Mouse (Mus musculus): ENCODE data around the gene Rbfox1.

Gene Rbfox1

DNA sequence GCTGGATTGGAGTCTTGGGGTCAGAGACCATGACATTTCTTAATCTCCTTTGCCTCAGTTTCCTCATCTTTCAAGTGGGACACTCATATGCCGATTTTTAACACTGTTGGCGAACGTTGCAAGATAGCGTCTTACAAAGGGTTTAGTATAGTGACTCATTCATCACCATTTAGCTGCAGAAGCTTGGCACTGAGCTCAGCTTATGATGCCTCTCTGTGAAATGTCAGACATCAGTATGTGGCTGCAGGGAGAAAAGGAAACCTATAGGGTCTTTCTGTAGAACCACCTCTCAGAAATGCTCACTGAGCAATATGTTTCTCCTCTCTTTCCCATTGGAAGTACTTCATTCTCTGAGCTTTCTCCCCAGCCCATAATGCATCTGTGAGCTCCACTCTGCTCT lies 356.2 kb downstream of the Rbfox1 start:
- no peak for DNase-seq

DNA sequence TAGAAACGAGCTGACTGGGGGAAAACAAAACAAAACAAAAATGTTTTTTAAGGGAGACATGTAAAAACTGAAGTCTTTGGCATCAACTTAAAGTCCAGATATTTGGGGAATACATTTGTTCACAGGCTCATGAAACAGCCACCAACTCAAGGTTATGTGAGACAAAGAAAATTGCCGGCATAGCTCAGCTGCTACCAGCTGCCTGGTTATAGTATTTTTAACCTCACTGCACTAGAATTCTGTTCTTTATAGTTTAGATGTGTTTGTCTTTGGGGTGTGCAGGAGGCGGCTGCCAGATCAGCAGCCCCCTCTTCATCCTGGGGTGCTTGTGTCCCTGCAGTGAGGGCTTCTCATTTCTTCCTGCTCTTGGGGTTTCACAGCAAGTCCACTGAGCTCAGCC lies 357.3 kb downstream of the Rbfox1 start:
- no peak for DNase-seq

- no peak for DNase-seq
Measured at GRCm38 (mm10) chr16:6247569-6247968, 362.4 kb downstream of the Rbfox1 start.

DNA sequence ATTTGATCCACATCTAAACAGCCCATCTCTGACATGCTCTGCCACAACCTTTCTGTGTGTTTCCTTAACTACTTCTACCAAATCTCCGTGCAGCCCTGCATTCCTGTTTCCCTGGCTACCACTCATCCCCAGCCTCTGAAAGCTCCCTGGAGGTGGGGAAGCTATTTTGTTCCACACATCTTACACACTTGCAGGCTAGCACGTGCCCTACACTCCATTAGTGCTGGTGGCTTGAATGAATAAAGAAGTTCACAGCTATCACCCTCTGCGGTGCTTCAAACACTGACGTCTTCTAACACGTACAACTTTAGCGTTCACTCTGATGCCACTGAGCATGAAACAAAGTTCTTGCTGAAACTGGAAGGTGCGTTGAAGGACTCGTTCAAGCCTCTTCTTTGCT lies 379.4 kb downstream of the Rbfox1 start:
- no peak for DNase-seq

- DNase-seq = peak; percentile 3
Measured at GRCm38 (mm10) chr16:6265610-6266009, 380.5 kb downstream of the Rbfox1 start.

- no peak for DNase-seq
Measured at GRCm38 (mm10) chr16:6271596-6272370, 386.6 kb downstream of the Rbfox1 start.

- DNase-seq = no peak
Measured at GRCm38 (mm10) chr16:6283496-6283895, 398.3 kb downstream of the Rbfox1 start.

GRCm38 (mm10) chr16:6284317-6284716 lies 399.2 kb downstream of the Rbfox1 start:
- DNase-seq = no peak

DNA sequence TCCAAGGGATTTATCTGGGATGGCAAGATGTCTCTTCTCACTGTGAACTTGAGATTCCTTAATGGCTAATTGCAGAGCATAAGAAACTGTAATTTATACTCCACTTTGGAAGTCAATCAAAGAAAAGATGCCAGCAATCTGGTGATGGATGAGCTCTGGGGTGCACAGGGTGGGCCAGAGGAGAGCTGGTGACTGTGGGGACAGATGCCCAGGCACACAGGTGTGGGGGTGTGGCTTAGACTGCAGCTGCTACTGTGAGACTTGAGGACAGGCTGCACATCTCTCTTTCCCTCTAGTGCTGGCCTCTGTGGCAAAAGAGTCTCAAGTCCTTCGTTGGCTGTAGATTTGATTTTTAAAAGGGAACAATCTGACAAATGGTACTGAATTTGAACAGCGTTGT lies 402.5 kb downstream of the Rbfox1 start:
- DNase-seq = no peak

- DNase-seq = no peak
Measured at GRCm38 (mm10) chr16:6300112-6300511, 415.0 kb downstream of the Rbfox1 start.

DNA sequence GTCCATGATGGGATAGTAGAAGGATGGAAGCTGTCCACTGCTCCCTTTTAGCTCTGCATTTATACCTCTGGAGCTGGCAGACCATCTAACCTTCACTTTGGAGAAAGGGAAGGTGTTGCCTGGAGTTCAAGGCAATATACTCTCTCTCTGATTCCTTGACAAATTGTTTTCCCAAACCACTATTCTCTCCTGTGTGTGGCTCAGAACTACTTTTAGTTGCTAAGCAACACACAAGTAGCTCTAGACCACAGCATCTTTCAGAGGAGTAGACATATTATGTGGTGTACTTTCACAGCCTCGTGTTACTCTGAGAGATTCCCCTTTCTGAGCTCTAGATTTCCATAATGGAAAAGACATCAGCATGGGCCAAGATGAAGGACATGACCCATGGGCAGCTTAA lies 417.9 kb downstream of the Rbfox1 start:
- no peak for DNase-seq

DNA sequence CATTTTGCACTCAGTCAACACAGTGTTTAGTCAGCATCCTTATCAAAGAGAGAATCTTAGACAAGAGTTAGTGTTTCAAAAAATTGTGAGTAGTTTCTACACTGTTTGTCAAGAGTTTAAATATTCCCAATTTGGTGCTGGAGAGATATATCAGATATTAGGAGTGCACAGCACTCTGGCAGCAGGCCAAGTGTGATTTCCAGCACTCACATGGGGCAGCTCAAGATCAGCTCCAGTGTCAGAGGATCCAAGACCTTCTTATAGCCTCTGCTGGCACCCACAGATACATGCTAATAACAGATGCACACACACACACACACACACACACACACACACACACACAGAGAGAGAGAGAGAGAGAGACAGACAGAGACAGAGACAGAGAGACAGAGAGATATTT lies 424.8 kb downstream of the Rbfox1 start:
- no peak for DNase-seq

DNA sequence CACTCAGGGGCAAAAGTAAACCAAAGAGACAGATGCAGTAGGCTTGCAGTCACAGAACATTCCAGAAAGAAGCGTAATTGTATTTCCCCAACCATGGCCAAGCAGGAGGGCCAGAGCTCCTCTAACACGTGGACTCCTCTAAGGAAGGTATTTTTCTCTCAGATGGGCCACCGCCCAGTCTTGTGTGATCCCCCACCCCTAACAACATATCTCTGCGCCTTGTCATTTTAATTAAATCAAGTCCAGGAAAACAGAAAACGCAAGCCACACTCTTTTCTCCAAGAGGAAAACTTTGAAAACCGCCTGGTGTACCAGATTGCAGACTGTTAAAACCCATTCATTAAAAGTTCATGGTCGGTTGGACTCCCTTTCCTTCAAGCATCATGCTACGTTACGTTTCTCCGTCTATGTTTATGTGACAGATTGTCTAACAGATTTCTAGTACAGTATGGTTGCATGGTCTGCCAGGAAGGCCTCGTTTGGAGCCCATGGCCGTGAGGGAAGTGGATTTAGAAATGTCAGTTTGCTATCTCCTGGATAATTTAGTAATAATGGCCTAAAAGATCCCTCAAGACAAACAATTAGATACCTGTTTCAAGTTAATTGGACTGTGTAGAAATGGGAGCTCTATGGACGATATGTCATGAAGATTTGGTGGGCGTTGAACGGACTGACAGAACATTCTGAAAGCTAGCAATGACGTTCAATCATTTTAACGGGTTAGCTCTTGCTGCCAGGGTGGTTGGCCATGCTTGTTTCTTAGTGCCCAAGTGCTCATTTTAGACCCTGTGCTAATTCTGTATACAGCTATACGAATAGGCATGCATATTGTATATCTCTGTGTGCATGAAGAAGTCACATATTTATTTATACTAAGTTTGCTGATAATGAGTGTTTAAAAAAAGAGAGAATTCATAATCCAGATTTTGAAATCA lies 425.9 kb downstream of the Rbfox1 start:
- DNase-seq = no peak

DNA sequence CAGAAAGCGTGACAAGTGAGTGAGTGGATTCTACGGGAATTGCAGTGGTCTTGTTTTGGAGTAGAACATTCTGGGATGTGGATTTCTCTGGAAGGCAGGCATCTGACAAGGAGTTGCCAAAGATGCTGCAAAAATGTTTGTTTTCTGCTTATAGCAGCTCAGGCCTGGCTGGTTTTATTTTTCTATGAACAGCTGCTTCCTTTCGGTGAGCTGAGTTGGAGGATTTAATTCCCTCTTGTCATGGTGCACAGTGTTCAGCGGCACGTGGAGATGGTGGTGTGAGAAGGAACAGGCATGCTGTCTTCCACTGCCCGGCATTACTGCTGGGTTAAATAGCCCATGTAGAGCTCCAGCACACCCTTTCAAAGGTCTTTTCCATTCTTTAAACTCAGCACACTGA lies 428.5 kb downstream of the Rbfox1 start:
- DNase-seq = no peak

- no peak for DNase-seq
Measured at GRCm38 (mm10) chr16:6324832-6325231, 439.7 kb downstream of the Rbfox1 start.

DNA sequence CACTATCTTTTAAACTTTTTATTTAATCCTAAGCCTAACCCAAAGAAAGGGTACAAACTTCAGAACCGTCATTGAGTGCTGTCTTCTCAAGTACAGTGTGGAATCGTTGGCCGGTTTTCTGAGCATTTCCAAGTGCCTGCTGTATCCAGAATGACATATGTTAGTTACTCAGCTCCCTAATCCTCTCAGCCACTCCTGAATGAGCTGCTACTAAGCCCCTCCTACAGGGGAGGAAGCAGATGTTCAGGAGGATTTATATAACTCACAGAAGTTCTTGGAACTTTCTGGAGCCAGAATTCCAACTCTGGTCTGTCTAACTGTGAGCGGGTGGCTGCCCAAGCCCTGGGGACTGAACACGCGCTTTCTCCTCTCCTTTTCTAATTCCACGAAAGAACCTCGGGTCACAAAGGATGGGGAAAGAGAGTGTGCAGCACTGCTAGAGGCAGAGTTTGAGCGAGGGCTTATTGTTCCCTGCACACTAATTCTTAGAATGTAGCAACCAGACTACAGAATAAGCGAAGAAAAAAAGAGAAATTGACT lies 446.3 kb downstream of the Rbfox1 start:
- no peak for DNase-seq

DNA sequence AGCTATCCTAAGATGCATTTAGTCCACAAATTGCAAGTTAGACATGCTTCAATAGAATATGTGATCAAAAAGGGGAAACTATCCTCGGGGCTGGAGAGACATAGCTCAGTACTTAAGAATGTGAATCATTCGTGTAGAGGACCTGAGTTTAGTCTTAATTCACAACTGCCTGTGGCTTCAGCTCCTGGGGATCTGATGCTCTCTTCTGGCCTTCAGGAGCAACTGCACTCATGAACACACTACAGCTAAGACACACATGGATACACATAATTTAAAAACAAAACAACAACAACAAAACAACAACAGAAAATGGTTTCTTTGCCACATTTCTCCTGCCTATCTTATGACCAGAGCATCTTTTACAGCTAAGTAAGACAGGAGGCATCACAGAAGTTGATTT lies 448.1 kb downstream of the Rbfox1 start:
- no peak for DNase-seq

- DNase-seq = no peak
Measured at GRCm38 (mm10) chr16:6348103-6348502, 462.9 kb downstream of the Rbfox1 start.

GRCm38 (mm10) chr16:6348581-6349241 lies 463.6 kb downstream of the Rbfox1 start:
- DNase-seq = no peak

DNA sequence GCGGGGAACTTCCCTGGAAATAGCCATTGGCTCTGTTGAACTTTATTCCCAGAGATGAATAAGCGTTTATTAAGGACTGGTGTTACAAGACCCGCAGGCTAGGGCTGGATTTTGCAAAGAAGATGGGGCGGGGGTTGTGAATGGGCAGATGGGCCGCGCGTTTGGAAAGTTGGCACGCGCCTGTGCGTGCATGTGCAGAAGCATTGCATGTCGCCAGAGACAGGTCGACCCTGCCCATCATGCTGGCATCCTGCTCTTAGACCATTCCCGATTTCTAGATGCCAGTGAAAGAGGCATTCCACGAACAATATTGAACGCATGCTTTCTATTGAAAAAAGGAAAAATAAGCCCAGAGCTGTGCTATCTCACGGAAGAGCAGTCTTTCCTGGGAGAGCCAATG lies 464.2 kb downstream of the Rbfox1 start:
- no peak for DNase-seq

DNA sequence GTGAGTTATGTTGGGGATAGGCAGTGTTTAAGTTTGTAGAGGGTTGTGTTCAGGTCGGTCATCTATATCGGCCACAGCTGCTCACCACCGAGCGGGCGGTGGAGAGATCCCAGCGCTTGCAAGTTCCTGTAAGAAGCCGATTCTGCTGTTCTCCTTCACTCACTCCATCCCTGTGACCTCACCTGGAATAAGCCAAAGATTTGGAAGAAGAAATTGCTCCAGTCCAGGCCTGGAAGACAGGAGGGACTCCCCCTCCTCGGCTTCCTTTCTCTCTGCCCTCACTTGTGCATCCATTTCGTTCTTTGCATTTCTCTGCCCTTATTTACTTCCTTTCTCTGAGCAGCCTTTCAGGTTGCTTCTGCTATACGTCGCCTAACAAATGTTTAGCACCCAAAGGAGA lies 465.1 kb downstream of the Rbfox1 start:
- DNase-seq = no peak

DNA sequence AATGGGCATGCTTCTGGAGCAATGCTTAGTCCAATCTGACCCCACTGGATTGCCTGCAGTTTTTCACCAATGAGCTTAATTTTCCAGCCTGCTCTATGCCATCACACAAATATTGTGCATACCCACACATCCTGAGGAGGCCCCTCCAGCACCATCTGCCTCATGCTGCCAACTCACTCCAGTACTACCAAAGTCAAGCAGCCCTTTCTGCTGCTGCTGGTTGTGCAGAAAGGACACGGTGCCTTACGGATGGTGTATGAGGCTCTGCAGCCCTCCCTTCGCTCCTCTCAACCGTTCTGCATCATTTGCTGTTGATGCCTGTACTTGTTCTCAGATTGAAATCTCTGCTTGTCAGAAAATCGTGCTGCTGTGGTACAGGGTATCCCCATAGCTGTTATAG lies 468.0 kb downstream of the Rbfox1 start:
- DNase-seq = no peak

DNA sequence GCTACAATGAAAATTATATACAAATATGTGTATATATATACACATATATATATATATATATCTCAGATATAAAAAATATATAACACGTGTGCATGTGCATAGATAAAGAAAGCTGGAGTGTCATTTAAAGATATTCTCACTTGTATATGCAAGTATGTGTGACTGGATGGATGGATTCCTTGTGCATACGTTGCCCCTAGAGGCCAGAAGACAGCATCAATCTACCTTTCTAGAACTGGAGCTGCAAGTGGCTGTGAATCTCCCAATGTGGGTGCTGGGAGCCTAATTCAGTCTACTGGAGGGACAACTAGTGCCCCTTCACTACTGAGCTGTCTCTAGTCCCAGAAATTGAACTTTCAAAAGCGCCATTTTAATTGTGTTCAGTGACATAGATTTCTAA lies 471.8 kb downstream of the Rbfox1 start:
- no peak for DNase-seq

Measured in kidney, adult 11 months (tissue).